10 mouse cellular contexts compared by ENCODE assay signal in the genomic region with DNA sequence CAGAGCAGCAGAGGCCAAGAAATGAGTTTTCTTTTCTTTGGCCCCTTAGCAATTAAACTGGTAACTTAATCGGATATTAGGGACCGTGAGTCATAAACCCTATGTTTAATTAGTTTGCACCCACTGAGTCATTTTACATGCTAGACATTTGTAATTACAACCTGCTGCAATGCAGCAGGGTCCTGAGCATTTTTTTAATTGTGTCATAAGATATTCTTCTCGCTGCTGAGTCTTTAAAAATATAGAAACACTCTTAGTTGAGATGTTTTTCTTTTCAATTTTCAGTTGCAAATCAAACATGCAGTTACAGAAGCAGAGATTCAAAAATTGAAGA.
DNase-seq lines count a peak whose midpoint lies in the region; ATAC-seq and TF ChIP-seq lines count a peak whose summit lies in the region.
"Had no signal": no experiment of that assay in that cellular context is flagged by ENCODE, and none has a peak within 500 bp of the region (broad histone marks: within the 10 kb centered on the region; RNA-seq: fewer than 3 reads in every experiment).

No protein-coding gene starts in this region.

- no peak overlapping the region for H3K4me2 ChIP-seq in forebrain, postnatal 0 days (ENCODE audit: low read depth)
- H3K4me2 ChIP-seq in forebrain, embryonic 15.5 days (replicated peaks) = no peak overlapping the region
- peak overlapping the region; percentile 69; the same call in 1 of the 2 replicates for H3K4me2 ChIP-seq in liver, embryonic 12.5 days
- peak overlapping the region; percentile 61; the same call in 1 of the 2 replicates for H3K4me2 ChIP-seq in limb, embryonic 13.5 days (replicated peaks)

- H3K9ac ChIP-seq in forebrain, postnatal 0 days = no peak overlapping the region
- H3K9ac ChIP-seq in forebrain, embryonic 15.5 days (replicated peaks) = no peak overlapping the region
- no peak overlapping the region for H3K9ac ChIP-seq in liver, embryonic 12.5 days
- H3K9ac ChIP-seq in limb, embryonic 13.5 days = no peak overlapping the region
- H3K9ac ChIP-seq: lung, embryonic 14.5 days had no signal

- TF ChIP-seq CTCF in forebrain, postnatal 0 days (IDR thresholded peaks at IDR 0.05; ENCODE audit: low read depth) = no peak
- no peak for TF ChIP-seq CTCF in C2C12 (IDR thresholded peaks at IDR 0.05; ENCODE audit: control insufficient read depth, insufficient read depth, insufficient read length)
- TF ChIP-seq CTCF in gastrocnemius, adult 2 months (IDR thresholded peaks at IDR 0.05) = no peak

- H3K36me3 ChIP-seq in forebrain, postnatal 0 days (ENCODE audit: insufficient read depth) = peaks cover 15% of the 10 kb centered on the region; the same call in 1 of the 2 replicates
- H3K36me3 ChIP-seq in forebrain, embryonic 15.5 days = peaks cover 4% of the 10 kb centered on the region; the same call in 1 of the 2 replicates
- H3K36me3 ChIP-seq in liver, embryonic 12.5 days = 0 out of 2 replicates have a peak, but pooled peaks cover 8% of the 10 kb centered on the region
- H3K36me3 ChIP-seq in C2C12 (ENCODE audit: control insufficient read depth, insufficient read depth) = no peaks in the 10 kb centered on the region
- H3K36me3 ChIP-seq in limb, embryonic 13.5 days = peaks cover 7% of the 10 kb centered on the region

- H3K9me3 ChIP-seq in forebrain, postnatal 0 days (ENCODE audit: low read length) = no peaks in the 10 kb centered on the region
- no peaks in the 10 kb centered on the region for H3K9me3 ChIP-seq in forebrain, embryonic 15.5 days
- H3K9me3 ChIP-seq in liver, embryonic 12.5 days (replicated peaks) = no peaks in the 10 kb centered on the region
- no peaks in the 10 kb centered on the region for H3K9me3 ChIP-seq in limb, embryonic 13.5 days

- no peaks in the 10 kb centered on the region for H3K79me3 ChIP-seq in C2C12 (ENCODE audit: low read depth)

- no peaks in the 10 kb centered on the region for H3K79me2 ChIP-seq in C2C12 (ENCODE audit: control insufficient read depth, insufficient read depth)

- no peaks in the 10 kb centered on the region for H3K27me3 ChIP-seq in forebrain, postnatal 0 days (ENCODE audit: insufficient read depth, low read length)
- H3K27me3 ChIP-seq in forebrain, embryonic 15.5 days = no peaks in the 10 kb centered on the region
- no peaks in the 10 kb centered on the region for H3K27me3 ChIP-seq in liver, embryonic 12.5 days (replicated peaks)
- no peaks in the 10 kb centered on the region for H3K27me3 ChIP-seq in C2C12 (ENCODE audit: control insufficient read depth, insufficient read depth, insufficient read length)
- H3K27me3 ChIP-seq in limb, embryonic 13.5 days = no peaks in the 10 kb centered on the region

- no peak overlapping the region for H3K4me3 ChIP-seq in forebrain, postnatal 0 days (ENCODE audit: low read depth, low read length)
- no peak overlapping the region for H3K4me3 ChIP-seq in forebrain, embryonic 15.5 days
- H3K4me3 ChIP-seq in liver, embryonic 12.5 days = no peak overlapping the region
- no peak overlapping the region for H3K4me3 ChIP-seq in C2C12 (ENCODE audit: insufficient read depth, poor library complexity, severe bottlenecking)
- no peak overlapping the region for H3K4me3 ChIP-seq in limb, embryonic 13.5 days
- no peak overlapping the region for H3K4me3 ChIP-seq in gastrocnemius, adult 2 months

- no peaks in the 10 kb centered on the region for H3K4me1 ChIP-seq in forebrain, postnatal 0 days (ENCODE audit: insufficient read depth)
- peaks cover 13% of the 10 kb centered on the region for H3K4me1 ChIP-seq in forebrain, embryonic 15.5 days
- H3K4me1 ChIP-seq in liver, embryonic 12.5 days = peaks cover 37% of the 10 kb centered on the region
- peaks cover 30% of the 10 kb centered on the region for H3K4me1 ChIP-seq in limb, embryonic 13.5 days

- no peak overlapping the region for H3ac ChIP-seq in C2C12 (ENCODE audit: control insufficient read depth, insufficient read length, low read depth)

- 17% methylated on average over 3 of the region's 3 CpGs for WGBS in forebrain, postnatal 0 days
- 11% methylated on average over 3 of the region's 3 CpGs for WGBS in forebrain, embryonic 15.5 days
- 14% methylated on average over 3 of the region's 3 CpGs for WGBS in liver, embryonic 12.5 days (ENCODE audit: insufficient replicate concordance)
- WGBS in limb, embryonic 13.5 days = 1% methylated on average over 3 of the region's 3 CpGs

- intact Hi-C loops in gastrocnemius, adult 2 months (cut with DNase I) = loop anchor here (2.0 to 10.0 kb wide), 4 partner anchors 274 to 568 kb away; a partner anchor contains a TSS

- no peak for DNase-seq in forebrain, postnatal 0 days
- DNase-seq in liver = no peak
- no peak for DNase-seq in adrenal gland, adult (ENCODE audit: inconsistent age in 2 of 2, low spot score in 1 of 2)
- DNase-seq in gastrocnemius, adult 2 months = no peak

- ATAC-seq in forebrain, postnatal 0 days = peak; percentile 21; the same call in 1 of the 2 replicates
- ATAC-seq in forebrain, embryonic 15.5 days (replicated peaks) = no peak; the same call in 1 of the 2 replicates
- ATAC-seq in liver, embryonic 12.5 days = no peak
- ATAC-seq in limb, embryonic 13.5 days (ENCODE audit: low FRiP score, low read depth) = no peak

- no peak overlapping the region for H3K27ac ChIP-seq in forebrain, postnatal 0 days (ENCODE audit: low read depth, low read length)
- H3K27ac ChIP-seq in forebrain, embryonic 15.5 days (replicated peaks) = no peak overlapping the region
- no peak overlapping the region for H3K27ac ChIP-seq in liver, embryonic 12.5 days
- H3K27ac ChIP-seq in limb, embryonic 13.5 days = no peak overlapping the region
- H3K27ac ChIP-seq in gastrocnemius, adult 2 months = no peak overlapping the region
- H3K27ac ChIP-seq: kidney, postnatal 0 days had no signal

TF ChIP-seq in C2C12, 6 proteins besides CTCF, POLR2A, EP300 and RAD21:
- TF ChIP-seq CEBPB (IDR thresholded peaks at IDR 0.05; ENCODE audit: low read depth) (no peak), FOSL1 (IDR thresholded peaks at IDR 0.05; ENCODE audit: insufficient read depth, low read length, poor library complexity, severe bottlenecking) (no peak), USF1 (IDR thresholded peaks at IDR 0.05; ENCODE audit: low read depth) (no peak), MAX (IDR thresholded peaks at IDR 0.05) (peak; percentile 3), MYOG (IDR thresholded peaks at IDR 0.05; ENCODE audit: control insufficient read depth, extremely low read depth, insufficient read length) (no peak)

Comparison
In these comparisons a context has a peak if more than half of its experiments do, and no peak if none do; other contexts are left out.
1. H3K4me2 ChIP-seq: peak in liver, embryonic 12.5 days (single experiment) and limb, embryonic 13.5 days (single experiment); none in forebrain, postnatal 0 days (single experiment) and forebrain, embryonic 15.5 days (single experiment).